Mouse (Mus musculus): ENCODE results near the gene Edar. TPM values are rescaled to one million over a fixed set of nuclear protein-coding genes. Genes with fewer than 3 reads are reported as not detected.
A peak's percentile ranks its signal among the peaks of the same experiment; 100 is the strongest.

Edar gene
- polyA plus RNA-seq, 1 experiment from 2014 or later = 0.23 TPM

DNA sequence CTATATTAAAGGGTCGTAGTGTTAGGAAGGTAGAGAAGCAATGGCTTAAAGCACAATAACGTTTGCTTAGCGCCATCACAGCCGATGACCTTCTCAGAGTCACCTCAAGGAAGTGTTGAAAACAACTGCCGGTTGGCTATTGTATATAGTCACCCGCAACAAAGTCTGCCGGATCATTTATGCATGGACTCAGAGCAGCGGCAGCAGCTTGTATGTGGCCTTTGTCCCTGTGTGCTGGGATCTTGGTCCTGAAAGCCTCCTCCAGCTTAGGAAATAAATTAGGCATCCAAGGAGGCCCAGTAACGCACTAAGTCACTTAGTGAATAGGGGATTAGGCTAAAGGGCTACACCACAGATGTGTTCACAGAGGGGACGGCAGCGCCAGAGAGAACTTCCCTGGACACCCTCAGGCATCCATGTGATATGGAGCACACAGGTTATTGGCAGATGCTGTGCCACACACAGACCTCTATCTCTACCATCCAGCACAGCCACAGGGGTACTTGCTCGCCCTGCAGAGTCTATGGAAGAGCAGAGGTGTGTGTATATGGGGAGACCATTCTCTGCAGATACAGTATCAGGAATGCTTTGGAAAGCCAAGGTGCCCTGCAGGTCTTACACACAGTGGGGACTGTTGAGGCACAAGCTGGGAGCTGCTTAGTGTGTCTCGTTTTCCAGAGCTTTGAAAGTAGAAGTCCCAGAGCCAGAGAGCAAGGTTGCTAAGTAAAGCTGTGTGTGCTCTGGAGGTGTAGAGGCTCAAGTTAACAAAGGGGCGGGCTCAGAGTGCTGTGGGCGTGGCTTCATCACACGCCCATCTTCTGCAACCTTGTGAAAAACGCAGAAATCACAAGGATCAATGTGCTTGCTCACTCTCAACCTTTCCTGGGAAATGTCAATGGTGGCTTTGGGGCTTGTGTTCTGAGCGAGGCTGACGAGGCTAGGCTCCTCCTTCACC is 34.7 kb downstream of the Edar start:
- H3K4me3 ChIP-seq (ENCODE audit: low read length) = peak overlapping the region; percentile 17; the same call in 1 of the 2 replicates
- no peaks in the 10 kb centered on the region for H3K27me3 ChIP-seq (ENCODE audit: control insufficient read depth, insufficient read depth, low read depth, low read length)
- H3K9ac ChIP-seq (ENCODE audit: low read length) = 0 out of 2 replicates have a peak overlapping the region, but pooled peaks have one; percentile 12
- H3K27ac ChIP-seq (ENCODE audit: low read length) = no peak overlapping the region
- peak; percentile 34; the same call in 1 of the 2 replicates for ATAC-seq (ENCODE audit: low read depth)
- H3K36me3 ChIP-seq (ENCODE audit: control insufficient read depth, insufficient read depth, low read length) = no peaks in the 10 kb centered on the region
- H3K4me1 ChIP-seq (replicated peaks; ENCODE audit: control insufficient read depth, insufficient read depth, low read length) = peaks cover 16% of the 10 kb centered on the region
- 52% methylated on average over 19 of the region's 19 CpGs for WGBS
- no peaks in the 10 kb centered on the region for H3K9me3 ChIP-seq (ENCODE audit: control insufficient read depth, low read length)
- peak overlapping the region; percentile 24; the same call in 1 of the 2 replicates for H3K4me2 ChIP-seq (ENCODE audit: low read depth, low read length)

DNA sequence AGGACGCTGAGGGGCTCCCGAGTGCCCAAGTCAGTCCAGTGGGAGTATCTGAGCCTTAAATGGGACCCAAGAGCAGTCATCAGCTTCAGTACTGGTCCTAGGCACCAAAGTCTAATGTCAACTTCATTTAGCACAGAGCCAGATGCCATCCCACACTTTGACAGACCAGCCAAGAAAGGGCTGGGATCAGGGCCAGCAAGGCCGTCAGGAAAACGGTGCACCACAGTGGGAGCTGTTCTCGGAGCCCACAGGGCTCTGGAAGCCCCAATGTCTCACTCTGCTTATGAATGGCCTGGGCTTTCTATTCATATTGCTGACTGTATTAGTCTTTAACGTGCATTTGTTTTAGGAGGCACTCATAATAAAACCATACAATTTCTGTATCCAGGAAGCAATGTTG is 36.2 kb downstream of the Edar start:
- Histone ChIP-seq H3K27me3 (ENCODE audit: control insufficient read depth, insufficient read depth, low read depth, low read length) (no peaks in the 10 kb centered on the region), H3K9ac (ENCODE audit: low read length) (no peak overlapping the region), H3K4me2 (ENCODE audit: low read depth, low read length) (no peak overlapping the region), H3K4me3 (ENCODE audit: low read length) (no peak overlapping the region), H3K4me1 (replicated peaks; ENCODE audit: control insufficient read depth, insufficient read depth, low read length) (peaks cover 12% of the 10 kb centered on the region), H3K9me3 (ENCODE audit: control insufficient read depth, low read length) (no peaks in the 10 kb centered on the region), H3K36me3 (ENCODE audit: control insufficient read depth, insufficient read depth, low read length) (no peaks in the 10 kb centered on the region), H3K27ac (ENCODE audit: low read length) (no peak overlapping the region)
- WGBS = 57% methylated on average over 6 of the region's 6 CpGs
- no peak for ATAC-seq (ENCODE audit: low read depth)

DNA sequence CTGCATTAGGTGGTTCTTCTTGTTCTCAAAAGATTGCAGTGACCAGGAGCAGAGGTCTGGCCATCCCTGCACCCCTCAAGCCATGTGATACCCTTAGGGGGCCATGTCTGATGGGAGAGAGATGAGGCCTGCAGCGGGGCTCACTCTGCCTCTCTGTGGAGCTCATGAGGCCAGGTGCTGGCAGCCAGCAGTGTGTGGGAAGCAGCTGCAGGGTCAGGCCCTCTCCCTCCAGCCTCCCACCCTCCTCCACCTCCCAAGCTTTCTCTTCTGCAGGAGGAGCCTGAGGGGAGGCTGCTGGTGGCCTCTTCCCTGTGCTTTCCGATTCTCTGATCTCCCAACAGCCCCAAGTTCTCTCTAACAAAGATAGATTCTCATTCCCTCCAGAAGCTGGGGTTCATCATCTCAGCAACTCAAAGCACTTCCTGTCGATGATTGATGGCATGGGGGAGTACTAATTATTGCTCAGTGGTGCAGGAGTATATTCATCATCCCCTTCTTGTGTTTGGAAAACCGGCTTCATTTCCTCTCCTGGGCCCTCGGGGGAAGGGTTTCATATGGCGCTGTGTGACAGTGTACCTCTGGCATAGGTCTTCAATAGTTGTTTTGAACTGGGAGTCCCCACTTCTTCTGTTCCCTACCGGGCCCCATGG is 38.9 kb downstream of the Edar start:
- H3K4me3 ChIP-seq (ENCODE audit: low read length) = no peak overlapping the region
- peaks cover 4% of the 10 kb centered on the region; the same call in 1 of the 2 replicates for H3K4me1 ChIP-seq (replicated peaks; ENCODE audit: control insufficient read depth, insufficient read depth, low read length)
- WGBS = 43% methylated on average over 7 of the region's 7 CpGs
- no peak overlapping the region for H3K27ac ChIP-seq (ENCODE audit: low read length)
- H3K27me3 ChIP-seq (ENCODE audit: control insufficient read depth, insufficient read depth, low read depth, low read length) = no peaks in the 10 kb centered on the region
- H3K4me2 ChIP-seq (ENCODE audit: low read depth, low read length) = no peak overlapping the region
- H3K9ac ChIP-seq (ENCODE audit: low read length) = no peak overlapping the region
- ATAC-seq (ENCODE audit: low read depth) = 0 out of 2 replicates have a peak, but pooled peaks have one; percentile 10
- H3K9me3 ChIP-seq (ENCODE audit: control insufficient read depth, low read length) = no peaks in the 10 kb centered on the region
- H3K36me3 ChIP-seq (ENCODE audit: control insufficient read depth, insufficient read depth, low read length) = no peaks in the 10 kb centered on the region

DNA sequence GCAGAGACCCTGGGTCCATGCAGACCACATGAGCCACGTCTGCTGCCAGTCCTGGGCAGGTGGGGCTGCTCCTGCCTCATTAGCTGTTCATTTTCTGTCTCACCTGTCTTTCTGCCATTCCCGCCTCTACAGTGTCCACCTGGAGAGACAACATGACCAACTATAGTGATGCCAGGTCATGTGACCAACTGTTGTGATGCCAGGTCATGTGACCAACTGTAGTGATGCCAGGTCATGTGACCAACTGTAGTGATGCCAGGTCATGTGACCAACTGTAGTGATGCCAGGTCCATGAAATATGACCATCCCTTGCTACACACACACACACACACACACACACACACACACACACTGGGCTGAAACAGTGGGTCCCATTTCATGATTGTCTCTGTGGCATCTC is 41.9 kb downstream of the Edar start:
- Histone ChIP-seq H3K27me3 (ENCODE audit: control insufficient read depth, insufficient read depth, low read depth, low read length) (no peaks in the 10 kb centered on the region), H3K4me2 (ENCODE audit: low read depth, low read length) (no peak overlapping the region), H3K36me3 (ENCODE audit: control insufficient read depth, insufficient read depth, low read length) (no peaks in the 10 kb centered on the region), H3K4me3 (ENCODE audit: low read length) (no peak overlapping the region), H3K9me3 (ENCODE audit: control insufficient read depth, low read length) (no peaks in the 10 kb centered on the region), H3K9ac (ENCODE audit: low read length) (no peak overlapping the region), H3K4me1 (replicated peaks; ENCODE audit: control insufficient read depth, insufficient read depth, low read length) (peaks cover 4% of the 10 kb centered on the region; the same call in 1 of the 2 replicates), H3K27ac (ENCODE audit: low read length) (no peak overlapping the region)
- ATAC-seq (ENCODE audit: low read depth) = no peak
- WGBS = 81% methylated on average over 2 of the region's 2 CpGs

DNA sequence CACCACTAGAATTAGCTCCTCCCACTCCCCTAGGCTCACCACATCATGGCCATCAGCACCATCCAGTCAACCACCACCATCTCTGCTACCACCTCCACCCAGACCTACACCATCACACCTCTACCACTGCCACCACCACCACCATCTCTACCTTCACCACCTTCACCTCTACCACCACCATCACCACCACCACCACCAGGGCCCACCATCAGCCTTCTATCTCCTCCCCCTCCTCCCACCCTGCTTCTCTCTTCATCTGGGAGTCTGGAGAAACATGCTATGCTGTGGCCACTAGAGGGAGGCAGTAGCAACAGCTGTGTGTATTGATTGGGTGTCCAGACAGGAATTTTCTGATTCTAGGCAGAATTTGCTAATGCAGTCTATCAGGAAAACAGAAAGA is 47.9 kb downstream of the Edar start:
- H3K27ac ChIP-seq (ENCODE audit: low read length) = no peak overlapping the region
- no peaks in the 10 kb centered on the region for H3K4me1 ChIP-seq (replicated peaks; ENCODE audit: control insufficient read depth, insufficient read depth, low read length)
- no peak; the same call in 1 of the 2 replicates for ATAC-seq (ENCODE audit: low read depth)
- no peak overlapping the region for H3K4me2 ChIP-seq (ENCODE audit: low read depth, low read length)
- H3K9me3 ChIP-seq (ENCODE audit: control insufficient read depth, low read length) = no peaks in the 10 kb centered on the region
- H3K27me3 ChIP-seq (ENCODE audit: control insufficient read depth, insufficient read depth, low read depth, low read length) = no peaks in the 10 kb centered on the region
- no peak overlapping the region for H3K9ac ChIP-seq (ENCODE audit: low read length)
- H3K4me3 ChIP-seq (ENCODE audit: low read length) = no peak overlapping the region
- no peaks in the 10 kb centered on the region for H3K36me3 ChIP-seq (ENCODE audit: control insufficient read depth, insufficient read depth, low read length)

DNA sequence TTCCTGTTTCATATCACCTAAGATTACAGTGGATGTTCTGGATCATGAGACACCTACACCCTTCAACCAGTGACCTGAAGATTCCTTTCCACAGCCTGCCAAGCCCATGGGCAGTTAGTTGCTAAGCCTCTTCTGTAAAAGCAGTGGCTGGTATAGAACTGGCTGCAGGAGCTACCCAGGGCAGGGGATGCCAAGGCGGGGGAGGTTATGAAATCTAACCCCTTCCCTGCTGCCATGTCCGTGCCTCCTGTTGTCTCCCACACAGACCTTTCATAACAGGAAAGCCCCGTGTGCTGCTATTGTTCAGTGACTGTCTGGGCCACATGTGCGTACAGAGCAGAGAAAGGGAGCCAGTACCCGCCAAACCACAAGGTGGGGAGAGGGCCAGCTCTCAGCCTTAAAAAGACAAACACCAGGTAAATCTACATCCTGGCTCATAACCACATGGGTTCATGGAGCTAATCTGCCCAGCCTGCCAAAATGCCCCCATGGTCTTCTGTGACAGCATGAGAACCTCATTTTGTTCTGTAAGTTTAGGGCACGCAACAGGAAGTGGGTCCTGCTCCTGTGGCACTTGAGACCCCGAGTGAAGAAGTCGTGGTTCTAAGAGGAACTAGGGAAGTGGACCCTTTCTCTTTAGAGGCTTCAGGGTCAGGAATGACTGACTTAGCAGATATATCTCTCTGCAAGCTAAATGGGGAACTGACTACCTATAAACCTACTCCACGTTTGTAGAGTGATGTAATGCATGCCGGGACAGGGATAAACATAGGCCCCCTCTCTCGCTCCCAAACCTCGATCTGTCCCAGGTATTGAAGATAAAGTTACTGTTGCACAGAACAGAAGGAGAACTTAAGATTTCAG is 50.4 kb downstream of the Edar start:
- 47% methylated on average over 12 of the region's 12 CpGs for WGBS
- H3K4me1 ChIP-seq (replicated peaks; ENCODE audit: control insufficient read depth, insufficient read depth, low read length) = no peaks in the 10 kb centered on the region
- ATAC-seq (ENCODE audit: low read depth) = no peak

DNA sequence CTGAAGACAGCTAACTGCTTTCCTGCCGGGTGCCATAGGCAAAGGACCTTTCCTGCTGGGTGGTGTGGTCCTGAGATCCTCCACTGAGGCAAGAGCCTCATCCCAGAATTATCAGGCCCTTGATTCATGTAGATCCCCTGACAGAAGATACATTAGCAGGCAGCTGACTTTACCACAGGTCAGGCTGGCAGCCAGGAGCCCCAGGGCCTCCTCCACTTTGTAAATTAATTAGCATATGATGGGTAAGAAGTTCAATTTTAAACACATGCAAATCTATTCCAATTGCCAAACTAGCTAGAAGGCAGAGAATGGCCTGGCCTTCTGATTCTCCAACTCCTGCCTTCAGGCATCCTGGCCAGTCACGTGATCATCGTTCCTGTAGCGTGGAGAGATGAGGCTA is 56.2 kb downstream of the Edar start:
- Histone ChIP-seq H3K36me3 (ENCODE audit: control insufficient read depth, insufficient read depth, low read length) (no peaks in the 10 kb centered on the region), H3K4me2 (ENCODE audit: low read depth, low read length) (no peak overlapping the region), H3K9ac (ENCODE audit: low read length) (no peak overlapping the region), H3K27ac (ENCODE audit: low read length) (no peak overlapping the region), H3K9me3 (ENCODE audit: control insufficient read depth, low read length) (no peaks in the 10 kb centered on the region), H3K4me1 (replicated peaks; ENCODE audit: control insufficient read depth, insufficient read depth, low read length) (no peaks in the 10 kb centered on the region), H3K4me3 (ENCODE audit: low read length) (no peak overlapping the region), H3K27me3 (ENCODE audit: control insufficient read depth, insufficient read depth, low read depth, low read length) (no peaks in the 10 kb centered on the region)
- WGBS = 89% methylated on average over 4 of the region's 4 CpGs
- no peak for ATAC-seq (ENCODE audit: low read depth)

More for the DNA sequence above, 50.4 kb downstream of the Edar start:
- no peak overlapping the region for H3K4me3 ChIP-seq (ENCODE audit: low read length)
- H3K4me2 ChIP-seq (ENCODE audit: low read depth, low read length) = no peak overlapping the region
- H3K36me3 ChIP-seq (ENCODE audit: control insufficient read depth, insufficient read depth, low read length) = no peaks in the 10 kb centered on the region
- no peak overlapping the region for H3K9ac ChIP-seq (ENCODE audit: low read length)
- no peaks in the 10 kb centered on the region for H3K27me3 ChIP-seq (ENCODE audit: control insufficient read depth, insufficient read depth, low read depth, low read length)
- no peaks in the 10 kb centered on the region for H3K9me3 ChIP-seq (ENCODE audit: control insufficient read depth, low read length)
- H3K27ac ChIP-seq (ENCODE audit: low read length) = no peak overlapping the region

DNA sequence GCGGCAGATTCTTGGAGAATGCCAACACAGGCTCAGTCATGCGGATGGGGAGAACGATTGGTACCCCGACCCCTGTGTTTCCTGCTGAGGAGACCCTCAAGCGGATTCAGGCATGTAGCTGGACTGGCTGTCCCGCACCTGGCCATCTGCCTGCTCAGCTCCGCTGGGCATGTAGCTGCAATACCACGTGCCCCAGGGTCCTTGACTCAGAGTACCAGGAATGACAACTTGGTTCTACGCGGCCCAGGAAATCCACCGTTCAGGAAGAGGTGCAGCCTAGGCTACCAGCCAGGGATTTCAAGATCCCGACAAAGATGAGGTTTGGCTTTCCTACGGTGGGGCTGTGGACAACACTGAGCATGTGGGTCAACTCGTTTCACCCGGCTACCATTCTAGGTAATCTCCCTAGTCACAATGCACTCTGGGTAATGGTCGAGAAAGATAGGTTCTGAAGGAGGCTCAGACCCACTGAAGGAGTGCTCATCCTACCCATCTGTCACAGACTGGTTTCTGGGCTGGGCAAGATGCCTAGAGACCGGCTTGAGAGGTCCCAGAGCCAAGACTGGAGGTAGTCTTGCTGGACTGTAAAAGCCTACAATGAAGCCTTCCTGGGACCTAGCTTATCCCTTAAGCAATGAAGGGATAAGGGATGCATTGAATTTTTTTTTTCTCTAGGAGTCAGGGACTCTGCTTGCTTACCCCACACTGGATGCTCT is 56.8 kb downstream of the Edar start:
- H3K36me3 ChIP-seq (ENCODE audit: control insufficient read depth, insufficient read depth, low read length) = no peaks in the 10 kb centered on the region
- H3K9me3 ChIP-seq (ENCODE audit: control insufficient read depth, low read length) = no peaks in the 10 kb centered on the region
- H3K9ac ChIP-seq (ENCODE audit: low read length) = no peak overlapping the region
- no peaks in the 10 kb centered on the region for H3K4me1 ChIP-seq (replicated peaks; ENCODE audit: control insufficient read depth, insufficient read depth, low read length)
- no peak for ATAC-seq (ENCODE audit: low read depth)
- no peak overlapping the region for H3K27ac ChIP-seq (ENCODE audit: low read length)
- 85% methylated on average over 17 of the region's 17 CpGs for WGBS
- H3K4me2 ChIP-seq (ENCODE audit: low read depth, low read length) = no peak overlapping the region
- no peaks in the 10 kb centered on the region for H3K27me3 ChIP-seq (ENCODE audit: control insufficient read depth, insufficient read depth, low read depth, low read length)
- no peak overlapping the region for H3K4me3 ChIP-seq (ENCODE audit: low read length)

Data from lung, embryonic 16.5 days (tissue).